Mouse (Mus musculus): ENCODE measurements at regions not wholly inside any gene's neighbourhood (a gene's known extent, or its start where the extent isn't known, plus 50 kb on each side); places are given as distances from the start of the nearest gene placed in this dataset.

- Histone ChIP-seq H3K4me2 (ENCODE audit: low read depth, low read length, poor library complexity, severe bottlenecking) (no peak overlapping the region), H3K36me3 (ENCODE audit: insufficient read depth, low read length) (no peaks in the 10 kb centered on the region), H3K9ac (replicated peaks; ENCODE audit: low read length, poor library complexity, severe bottlenecking) (no peak overlapping the region), H3K4me1 (ENCODE audit: insufficient read depth, low read length) (peaks cover 10% of the 10 kb centered on the region; the same call in 1 of the 2 replicates), H3K27ac (ENCODE audit: low read depth, low read length) (no peak overlapping the region), H3K9me3 (ENCODE audit: low read length) (no peaks in the 10 kb centered on the region), H3K4me3 (ENCODE audit: low read depth, low read length) (no peak overlapping the region), H3K27me3 (ENCODE audit: insufficient read depth, low read length) (no peaks in the 10 kb centered on the region)
- DNase-seq (ENCODE audit: low spot score), result no peak
- no peak for TF ChIP-seq CTCF (IDR thresholded peaks at IDR 0.05)
- ATAC-seq (ENCODE audit: low FRiP score), result no peak
- 85% methylated on average over 10 of the region's 10 CpGs for WGBS
Observed at GRCm38 (mm10) chr9:30522595-30523350, 95.9 kb downstream of the Snx19 start.

GRCm38 (mm10) chr9:30521556-30522240 is 94.8 kb downstream of the Snx19 start:
- Histone ChIP-seq H3K27ac (ENCODE audit: low read depth, low read length) (peak overlapping the region; percentile 73), H3K27me3 (ENCODE audit: insufficient read depth, low read length) (no peaks in the 10 kb centered on the region), H3K4me3 (ENCODE audit: low read depth, low read length) (no peak overlapping the region), H3K36me3 (ENCODE audit: insufficient read depth, low read length) (no peaks in the 10 kb centered on the region), H3K4me2 (ENCODE audit: low read depth, low read length, poor library complexity, severe bottlenecking) (no peak overlapping the region), H3K9ac (replicated peaks; ENCODE audit: low read length, poor library complexity, severe bottlenecking) (no peak overlapping the region), H3K9me3 (ENCODE audit: low read length) (no peaks in the 10 kb centered on the region), H3K4me1 (ENCODE audit: insufficient read depth, low read length) (peaks cover 10% of the 10 kb centered on the region; the same call in 1 of the 2 replicates)
- WGBS, result 83% methylated on average over 6 of the region's 6 CpGs
- DNase-seq (ENCODE audit: low spot score) (no peak), ATAC-seq (ENCODE audit: low FRiP score) (no peak)
- no peak for TF ChIP-seq CTCF (IDR thresholded peaks at IDR 0.05)

- H3K36me3 ChIP-seq (ENCODE audit: insufficient read depth, low read length), result no peaks in the 10 kb centered on the region
- TF ChIP-seq CTCF (IDR thresholded peaks at IDR 0.05), result no peak
- H3K4me3 ChIP-seq (ENCODE audit: low read depth, low read length), result no peak overlapping the region
- no peaks in the 10 kb centered on the region for H3K27me3 ChIP-seq (ENCODE audit: insufficient read depth, low read length)
- no peaks in the 10 kb centered on the region for H3K9me3 ChIP-seq (ENCODE audit: low read length)
- H3K4me2 ChIP-seq (ENCODE audit: low read depth, low read length, poor library complexity, severe bottlenecking), result no peak overlapping the region
- peaks cover 10% of the 10 kb centered on the region; the same call in 1 of the 2 replicates for H3K4me1 ChIP-seq (ENCODE audit: insufficient read depth, low read length)
- DNase-seq (ENCODE audit: low spot score) (peak; percentile 86), ATAC-seq (ENCODE audit: low FRiP score) (peak; percentile 82)
- peak overlapping the region; percentile 85 for H3K27ac ChIP-seq (ENCODE audit: low read depth, low read length)
- WGBS, result 21% methylated on average over 9 of the region's 9 CpGs
- H3K9ac ChIP-seq (replicated peaks; ENCODE audit: low read length, poor library complexity, severe bottlenecking), result no peak overlapping the region
Observed at GRCm38 (mm10) chr9:30520853-30521439, 94.0 kb downstream of the Snx19 start.

GRCm38 (mm10) chr9:30520116-30520515 is 93.2 kb downstream of the Snx19 start:
- no peak overlapping the region for H3K4me3 ChIP-seq (ENCODE audit: low read depth, low read length)
- peaks cover 10% of the 10 kb centered on the region; the same call in 1 of the 2 replicates for H3K4me1 ChIP-seq (ENCODE audit: insufficient read depth, low read length)
- H3K27ac ChIP-seq (ENCODE audit: low read depth, low read length), result peak overlapping the region; percentile 85
- 57% methylated on average over 1 of the region's 1 CpGs for WGBS
- H3K9ac ChIP-seq (replicated peaks; ENCODE audit: low read length, poor library complexity, severe bottlenecking), result no peak overlapping the region
- no peaks in the 10 kb centered on the region for H3K27me3 ChIP-seq (ENCODE audit: insufficient read depth, low read length)
- H3K9me3 ChIP-seq (ENCODE audit: low read length), result no peaks in the 10 kb centered on the region
- no peak for DNase-seq (ENCODE audit: low spot score)
- ATAC-seq (ENCODE audit: low FRiP score), result no peak
- no peaks in the 10 kb centered on the region for H3K36me3 ChIP-seq (ENCODE audit: insufficient read depth, low read length)
- TF ChIP-seq CTCF (IDR thresholded peaks at IDR 0.05), result no peak
- H3K4me2 ChIP-seq (ENCODE audit: low read depth, low read length, poor library complexity, severe bottlenecking), result no peak overlapping the region

GRCm38 (mm10) chr9:30519231-30519630 is 92.3 kb downstream of the Snx19 start:
- peaks cover 10% of the 10 kb centered on the region; the same call in 1 of the 2 replicates for H3K4me1 ChIP-seq (ENCODE audit: insufficient read depth, low read length)
- no peak for ATAC-seq (ENCODE audit: low FRiP score)
- TF ChIP-seq CTCF (IDR thresholded peaks at IDR 0.05), result no peak
- no peak overlapping the region for H3K4me3 ChIP-seq (ENCODE audit: low read depth, low read length)
- H3K27me3 ChIP-seq (ENCODE audit: insufficient read depth, low read length), result no peaks in the 10 kb centered on the region
- H3K4me2 ChIP-seq (ENCODE audit: low read depth, low read length, poor library complexity, severe bottlenecking), result no peak overlapping the region
- H3K9ac ChIP-seq (replicated peaks; ENCODE audit: low read length, poor library complexity, severe bottlenecking), result no peak overlapping the region
- WGBS, result 88% methylated on average over 1 of the region's 1 CpGs
- H3K9me3 ChIP-seq (ENCODE audit: low read length), result no peaks in the 10 kb centered on the region
- no peaks in the 10 kb centered on the region for H3K36me3 ChIP-seq (ENCODE audit: insufficient read depth, low read length)
- no peak overlapping the region for H3K27ac ChIP-seq (ENCODE audit: low read depth, low read length)
- DNase-seq (ENCODE audit: low spot score), result no peak
